Mouse (Mus musculus): ENCODE data around the gene Ccdc180. TPM values are rescaled to one million over a fixed set of nuclear protein-coding genes. Genes with fewer than 3 reads are reported as not detected.

The Ccdc180 gene
- total RNA-seq, 2 experiments from 2014 or later: not detected

- DNase-seq: no peak
Observed at GRCm38 (mm10) chr4:45911256-45911655, 21.2 kb downstream of the Ccdc180 start.

- DNase-seq: no peak
Observed at GRCm38 (mm10) chr4:45911876-45912275, 21.8 kb downstream of the Ccdc180 start.

GRCm38 (mm10) chr4:45917091-45917490 lies 27.0 kb downstream of the Ccdc180 start:
- no peak for DNase-seq

- DNase-seq: no peak
Observed at GRCm38 (mm10) chr4:45921663-45922435, 31.7 kb downstream of the Ccdc180 start.

- DNase-seq: no peak
Observed at GRCm38 (mm10) chr4:45924011-45924410, 33.9 kb downstream of the Ccdc180 start.

GRCm38 (mm10) chr4:45928561-45928960 lies 38.5 kb downstream of the Ccdc180 start:
- DNase-seq: no peak

GRCm38 (mm10) chr4:45941628-45942044 lies 51.5 kb downstream of the Ccdc180 start:
- DNase-seq: no peak

- DNase-seq: no peak
Observed at GRCm38 (mm10) chr4:45947729-45948128, 57.6 kb downstream of the Ccdc180 start.

GRCm38 (mm10) chr4:45949109-45949848 lies 59.2 kb downstream of the Ccdc180 start:
- DNase-seq: no peak

GRCm38 (mm10) chr4:45951830-45952229 lies 61.7 kb downstream of the Ccdc180 start:
- no peak for DNase-seq

GRCm38 (mm10) chr4:45953025-45953919 lies 63.2 kb downstream of the Ccdc180 start:
- DNase-seq: no peak

- DNase-seq: no peak
Observed at GRCm38 (mm10) chr4:45955235-45955634, 65.1 kb downstream of the Ccdc180 start.

GRCm38 (mm10) chr4:45956131-45956530 lies 66.0 kb downstream of the Ccdc180 start:
- DNase-seq: no peak

GRCm38 (mm10) chr4:45956706-45957105 lies 66.6 kb downstream of the Ccdc180 start:
- DNase-seq: no peak

- DNase-seq: no peak
Observed at GRCm38 (mm10) chr4:45964771-45965439, 74.8 kb downstream of the Ccdc180 start, which contains the start of gene Tdrd7. TSS of gene Tdrd7 (plus strand) at chr4:45965334.

- DNase-seq: peak; percentile 32
Observed at GRCm38 (mm10) chr4:45965737-45966447, 75.8 kb downstream of the Ccdc180 start.

- DNase-seq: no peak
Observed at GRCm38 (mm10) chr4:45966716-45967115, 76.6 kb downstream of the Ccdc180 start.

- peak; percentile 14 for DNase-seq
Observed at GRCm38 (mm10) chr4:45967479-45968341, 77.6 kb downstream of the Ccdc180 start.

GRCm38 (mm10) chr4:45969051-45969450 lies 78.9 kb downstream of the Ccdc180 start:
- DNase-seq: no peak

GRCm38 (mm10) chr4:45970048-45970560 lies 80.0 kb downstream of the Ccdc180 start:
- DNase-seq: no peak

All from gastrocnemius, postnatal 25 days (tissue).